Mouse (Mus musculus) kidney, adult 9 months (tissue): Measurements from ENCODE around the gene Gm44805.
"Not testable (repeated sequence)": the region's sequence is repeated elsewhere in the genome, so short reads cannot be mapped to it uniquely, and the experiment has no call there.

Experiments used
- DNase-seq: peaks from one replicate; pipeline ENCODE4 v3.0.0; 2022

The Gm44805 gene

DNA sequence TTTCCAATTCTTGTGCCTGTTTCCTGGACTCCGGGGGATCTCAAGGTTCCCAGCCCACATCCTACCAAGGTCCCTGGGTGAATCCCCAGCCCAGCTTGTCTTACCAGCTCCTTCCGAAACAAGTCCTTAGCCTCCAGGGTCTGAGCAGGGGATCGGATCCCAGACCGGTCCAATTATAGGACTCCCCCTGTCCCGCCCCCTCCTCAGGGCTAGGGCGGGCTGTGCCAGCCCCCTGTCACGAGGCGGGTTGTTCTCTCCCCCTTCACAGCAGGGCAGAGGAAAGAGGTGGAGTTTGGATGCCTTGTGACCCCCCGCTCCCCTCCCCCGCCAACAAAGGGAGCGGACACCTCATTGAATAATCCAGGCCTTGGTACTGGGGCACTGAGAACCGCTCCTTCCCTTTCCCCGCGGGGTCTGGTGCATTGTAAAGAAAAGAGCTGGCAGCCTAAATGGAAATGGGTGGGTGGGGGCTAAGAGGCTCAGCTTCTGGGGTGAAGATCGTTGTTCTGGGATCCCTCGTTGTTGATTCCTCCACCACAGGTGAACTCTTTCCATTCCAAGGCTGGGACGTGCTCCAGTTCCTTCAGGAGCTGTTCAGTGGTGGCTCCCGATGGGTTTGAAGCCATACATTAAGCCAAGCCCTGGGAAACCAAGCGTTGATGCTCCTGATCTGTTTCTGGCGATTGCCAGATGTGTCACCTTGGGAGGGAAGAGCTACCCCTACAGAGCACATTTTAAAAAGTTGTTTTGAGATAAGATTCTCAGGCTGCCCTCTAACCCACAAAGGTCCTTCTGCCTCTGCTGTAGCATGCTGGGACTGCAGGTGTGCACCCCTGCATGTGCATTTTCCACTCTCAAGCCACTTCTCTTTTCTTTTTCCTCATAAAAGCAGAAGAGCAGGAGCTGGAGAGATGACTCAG, 17.9 kb upstream of the Gm44805 start, which contains the start of gene Apoe:
Gene Apoe (minus strand): TSS at position 282 of the 920 bp plus-strand sequence.
- peak; percentile 62 for DNase-seq

DNA sequence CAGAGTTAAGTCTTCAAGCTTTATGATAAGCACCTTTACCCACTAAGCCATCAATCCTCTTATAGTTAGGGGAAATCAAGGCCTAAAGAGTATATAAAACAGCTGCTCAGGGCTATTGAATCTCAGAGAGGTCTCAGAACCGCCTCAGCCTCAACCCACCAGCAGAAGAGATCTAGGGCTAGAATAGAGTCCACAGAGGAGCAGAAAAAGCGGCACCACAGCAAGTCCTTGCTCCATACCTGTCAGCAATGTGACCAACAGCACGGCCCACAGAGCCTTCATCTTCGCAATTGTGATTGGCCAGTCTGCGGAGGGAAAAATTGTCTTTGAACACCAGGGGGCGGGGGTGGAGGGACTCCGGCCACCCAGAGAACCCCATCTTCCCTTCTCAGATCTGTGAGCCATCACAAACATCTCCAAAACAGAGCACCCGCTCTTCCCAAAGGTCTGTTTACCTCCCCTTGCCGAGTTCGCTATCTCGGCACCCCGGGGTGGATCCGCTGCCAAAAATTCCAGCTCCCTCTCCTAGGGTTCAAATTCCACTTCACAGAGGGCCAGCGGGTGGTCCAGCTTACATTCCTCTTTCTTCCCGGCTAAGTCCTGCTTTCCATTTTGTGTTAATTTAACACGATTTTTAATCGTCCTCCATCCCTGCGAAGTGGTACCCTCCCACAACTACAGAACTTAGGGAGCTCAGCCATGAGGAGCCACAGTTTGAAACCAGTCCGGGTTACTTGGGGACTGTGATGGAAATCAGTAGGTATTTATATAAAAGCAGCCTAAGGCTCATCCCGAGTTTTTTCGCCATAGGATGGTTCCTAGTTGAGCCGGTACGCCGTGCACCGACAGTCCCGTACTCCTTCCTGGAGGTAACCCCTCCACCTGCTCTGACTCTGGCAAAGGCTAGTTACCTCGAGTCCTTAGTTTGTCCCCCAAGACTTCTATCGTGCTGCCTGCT, 17.0 kb upstream of the Gm44805 start:
- peak; percentile 61 for DNase-seq

GRCm38 (mm10) chr7:19696336-19696873, 15.2 kb upstream of the Gm44805 start:
- DNase-seq, result no peak

DNA sequence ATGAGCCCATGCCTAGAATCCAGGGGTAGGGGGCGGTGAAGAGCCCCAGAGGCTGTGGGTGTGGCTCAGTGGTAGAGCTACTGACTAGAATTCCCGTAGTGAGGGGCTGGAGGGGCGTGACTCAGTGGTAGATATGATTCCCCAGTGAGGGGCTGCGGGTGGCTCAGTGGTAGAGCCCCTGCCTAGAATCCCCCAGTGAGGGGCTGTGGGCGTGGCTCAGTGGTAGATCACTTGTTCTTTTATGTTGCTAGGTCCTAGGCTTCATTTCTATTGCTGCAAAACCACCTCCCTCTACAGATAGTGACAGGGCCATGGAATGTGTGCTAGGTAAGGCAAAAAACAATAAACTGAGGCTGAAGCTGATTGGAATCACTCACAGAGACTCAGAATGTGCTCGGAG, 14.7 kb upstream of the Gm44805 start:
- no peak for DNase-seq

GRCm38 (mm10) chr7:19695213-19695594, 14.0 kb upstream of the Gm44805 start:
- no peak for DNase-seq

DNA sequence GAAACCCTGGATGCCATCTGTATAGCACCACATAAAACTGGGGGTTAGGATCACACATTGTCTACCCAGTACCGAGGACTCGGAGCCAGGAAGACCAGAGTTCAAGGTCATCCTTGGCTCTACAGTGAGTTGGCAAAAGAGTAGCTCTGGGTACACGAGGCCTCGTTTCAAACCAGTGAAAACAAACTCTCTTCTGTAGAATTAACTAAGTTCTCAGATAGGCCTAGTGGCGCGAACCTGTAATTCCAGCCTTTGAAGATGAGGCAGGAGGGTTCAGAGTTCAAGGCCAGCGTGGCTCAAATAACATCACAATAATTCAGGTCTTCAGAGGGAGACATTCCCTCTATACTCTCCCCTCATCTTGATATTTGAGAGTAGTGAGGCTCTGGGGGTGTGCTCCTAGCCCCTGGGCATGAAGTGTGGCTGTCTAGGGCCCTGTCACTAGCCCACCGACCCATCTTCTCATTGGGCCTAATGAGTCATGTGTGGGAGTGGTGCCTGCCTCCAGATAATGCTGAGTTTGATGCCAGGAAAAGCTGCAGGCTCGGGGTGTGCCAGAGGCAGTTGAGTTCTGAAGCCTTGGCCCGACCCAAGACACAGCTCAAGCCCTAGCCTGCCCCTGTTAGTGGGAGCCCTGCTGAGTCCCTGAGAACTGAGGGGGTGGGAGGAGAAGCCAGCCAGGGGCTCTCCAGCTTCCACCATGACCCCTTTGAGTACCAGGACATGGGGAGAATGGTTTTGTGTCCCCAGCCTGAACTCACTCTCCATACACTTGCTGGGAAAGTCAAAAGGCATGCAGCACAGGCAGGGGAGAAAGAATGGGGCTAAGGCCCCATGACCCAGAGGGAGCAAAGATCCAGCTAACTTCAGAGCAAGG, 13.4 kb upstream of the Gm44805 start:
- no peak for DNase-seq

DNA sequence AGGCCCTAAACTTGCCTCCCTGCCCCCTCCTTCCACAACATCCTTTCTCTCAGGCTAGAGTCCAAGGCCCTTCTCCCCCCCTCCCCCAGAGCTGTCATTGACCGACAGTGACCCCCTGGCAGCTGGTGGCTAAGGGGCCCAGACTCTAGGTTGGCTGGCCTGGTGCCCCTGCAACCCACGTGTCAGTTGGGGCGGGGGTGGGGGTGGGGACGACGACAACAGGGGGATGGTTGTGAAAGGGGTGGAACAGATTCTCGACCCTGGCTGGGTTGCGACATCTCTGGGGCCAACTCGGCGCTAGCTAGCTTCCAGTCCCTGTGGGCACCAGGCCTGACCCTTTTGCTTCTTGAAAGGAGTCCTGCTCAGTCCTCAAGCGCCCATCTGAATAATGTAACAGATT, 12.2 kb upstream of the Gm44805 start:
- DNase-seq, result no peak

DNA sequence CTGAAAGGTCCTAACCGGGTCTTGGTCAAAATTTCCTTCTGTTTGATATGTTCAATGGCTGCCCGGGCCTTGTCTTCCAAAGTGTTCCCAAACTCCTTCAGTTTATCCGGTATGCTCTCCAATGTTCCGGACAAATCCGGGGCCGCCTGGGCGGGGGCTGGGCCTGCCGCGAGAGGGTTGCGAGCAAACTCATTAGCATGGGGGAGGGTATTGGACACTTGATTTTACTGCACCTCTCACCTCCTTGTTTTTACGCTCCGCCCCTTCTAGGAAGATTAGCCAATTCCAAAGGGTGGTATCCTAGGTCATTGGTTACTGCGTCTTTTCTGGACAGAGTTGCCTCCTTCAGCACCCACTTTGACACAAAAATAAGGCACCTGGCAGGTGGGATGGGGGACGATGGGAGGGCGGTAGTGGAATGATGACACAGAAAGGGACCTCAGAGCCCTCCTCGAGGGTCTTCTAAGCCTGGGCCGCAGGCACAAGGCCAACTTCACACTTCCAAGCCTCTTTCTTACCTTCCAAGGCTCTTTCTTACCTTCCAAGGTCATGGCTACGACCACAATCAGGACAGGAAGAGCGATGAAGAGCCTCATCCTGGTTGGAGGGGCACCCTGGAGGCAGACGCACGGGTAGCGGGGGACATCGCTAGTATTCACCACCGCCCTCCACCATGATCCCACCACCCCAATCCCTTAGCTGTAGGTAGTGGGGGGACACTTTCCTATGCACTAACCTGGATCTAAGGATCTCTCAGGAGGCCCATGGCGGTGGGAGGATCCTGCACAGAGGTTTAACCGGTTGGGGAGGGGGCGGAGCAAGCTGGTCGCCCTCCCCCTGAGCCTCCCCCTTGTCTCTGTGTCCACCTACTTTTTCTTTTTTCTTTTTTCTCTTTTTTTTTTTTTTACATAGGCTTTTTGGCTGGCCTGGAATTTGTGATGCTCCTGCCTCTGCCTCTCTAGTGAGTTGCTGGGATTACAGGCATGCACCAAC, 10.9 kb upstream of the Gm44805 start, which contains the start of gene Apoc1:
Gene Apoc1 (minus strand): TSS at position 788 of the 993 bp plus-strand sequence.
- no peak for DNase-seq

GRCm38 (mm10) chr7:19691434-19691833, 10.2 kb upstream of the Gm44805 start:
- DNase-seq, result no peak

- no peak for DNase-seq
Measured at GRCm38 (mm10) chr7:19690845-19691244, 9.6 kb upstream of the Gm44805 start.

DNA sequence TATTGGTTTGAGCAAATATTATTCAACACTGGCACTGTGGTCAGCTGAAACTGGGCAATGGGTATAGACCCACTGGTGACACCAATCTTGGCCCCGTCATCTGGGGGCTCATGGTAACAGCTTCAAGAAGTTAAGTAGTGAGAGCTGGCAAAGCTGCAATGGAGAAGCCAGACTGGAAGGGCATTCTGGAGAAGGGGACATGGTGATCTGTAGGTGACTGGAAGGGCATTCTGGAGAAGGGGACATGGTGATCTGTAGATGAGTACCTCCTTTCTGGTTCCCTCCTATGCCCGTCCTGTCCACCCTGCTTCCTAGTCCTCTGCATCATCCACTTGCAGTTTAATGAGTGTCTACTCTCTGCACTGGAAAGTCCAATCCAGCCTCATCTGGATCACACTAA, 7.4 kb upstream of the Gm44805 start:
- no peak for DNase-seq

DNA sequence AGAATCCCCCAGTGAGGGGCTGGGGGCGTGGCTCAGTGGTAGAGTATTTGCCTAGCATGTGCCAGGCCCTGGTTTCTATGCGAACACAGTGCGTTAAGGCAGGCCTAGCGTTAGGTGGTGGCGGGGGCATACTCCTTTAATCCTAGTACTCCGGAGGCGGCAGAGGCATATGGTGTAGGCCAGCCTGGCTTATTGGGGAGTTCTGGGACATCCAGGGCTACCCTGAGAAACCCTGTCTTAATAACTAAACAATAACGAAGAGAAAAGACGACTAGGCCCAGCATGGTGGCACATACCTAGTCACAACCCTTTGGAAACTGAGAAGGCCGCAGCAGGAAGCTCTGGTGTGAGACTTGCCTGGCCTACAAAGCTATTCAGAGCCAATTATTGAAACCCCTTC, 6.9 kb upstream of the Gm44805 start:
- DNase-seq, result no peak

DNA sequence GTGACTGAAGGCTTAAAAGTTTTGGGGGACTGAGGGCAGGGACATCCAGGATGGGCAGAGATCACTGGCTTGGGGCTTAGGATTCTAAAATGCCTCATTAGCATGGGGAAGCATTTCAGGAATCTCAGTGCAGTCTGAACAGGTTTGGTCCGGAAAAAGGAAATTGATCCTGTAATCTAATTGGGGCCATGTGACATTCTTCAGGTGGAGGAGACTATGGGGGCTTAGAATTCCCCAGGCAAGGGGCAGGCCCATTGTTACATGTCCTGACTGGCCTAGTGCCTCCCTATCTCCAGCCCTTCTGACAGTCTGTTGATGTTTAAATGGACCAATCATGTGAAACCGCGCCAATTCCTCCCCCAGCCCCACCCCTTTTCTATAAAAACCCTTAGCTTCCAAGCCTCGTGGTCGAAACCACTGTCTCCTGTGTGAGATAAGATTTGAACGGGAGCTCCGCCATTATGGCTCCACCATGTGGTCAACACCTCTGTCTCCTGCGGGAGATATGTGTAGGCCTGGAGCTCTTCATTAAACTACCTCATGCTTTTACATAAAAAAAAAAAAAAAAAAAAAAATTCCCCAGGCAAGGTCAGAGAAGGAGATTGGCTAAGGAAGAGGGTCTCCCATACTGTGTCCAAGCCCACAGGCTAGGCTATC, 5.8 kb upstream of the Gm44805 start:
- DNase-seq, result not testable (repeated sequence)

- DNase-seq, result no peak
Measured at GRCm38 (mm10) chr7:19686521-19686920, 5.3 kb upstream of the Gm44805 start.

DNA sequence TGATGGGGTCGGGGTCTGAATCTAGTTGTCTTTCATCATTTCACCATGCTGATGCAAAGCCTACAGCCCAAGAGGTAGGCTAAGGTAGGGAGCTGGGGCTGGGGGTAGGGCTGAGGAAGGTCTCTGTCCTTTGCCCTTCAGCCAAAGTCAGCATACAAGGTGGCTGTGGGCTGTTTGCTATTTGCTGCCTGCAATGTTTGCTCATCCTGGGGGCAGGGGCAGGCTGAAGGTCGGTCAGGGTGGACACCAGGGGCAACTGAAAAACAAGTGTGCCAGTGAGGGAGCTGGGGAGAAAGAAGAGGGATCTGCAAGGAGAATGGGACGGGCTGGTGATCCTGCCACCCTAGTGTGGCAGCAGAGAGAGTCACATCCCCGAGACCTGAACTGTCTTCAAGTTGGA, 4.2 kb upstream of the Gm44805 start:
- DNase-seq, result no peak

DNA sequence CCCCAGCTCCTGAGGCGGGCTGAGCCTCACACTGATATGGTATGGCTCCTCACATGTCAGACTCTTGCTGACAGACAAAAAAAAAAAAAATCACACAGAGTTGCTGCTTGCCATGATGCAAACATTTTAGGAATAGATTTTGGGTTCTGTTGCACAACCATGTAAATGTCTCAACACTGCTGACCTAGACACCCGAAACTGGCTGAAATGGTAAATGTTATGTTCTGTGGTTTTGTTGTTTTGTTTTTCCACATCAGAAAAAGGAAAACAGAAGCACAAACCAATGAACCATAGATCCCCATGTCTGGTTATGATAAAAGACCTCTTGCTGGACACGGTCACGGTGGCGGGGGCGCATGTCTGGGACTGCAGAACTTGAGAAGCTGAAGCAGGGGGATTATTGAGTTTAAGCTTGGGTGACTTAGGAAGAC, 2.6 kb upstream of the Gm44805 start:
- DNase-seq, result no peak

GRCm38 (mm10) chr7:19682979-19683378, 1.8 kb upstream of the Gm44805 start:
- DNase-seq, result no peak

- DNase-seq, result no peak
Measured at GRCm38 (mm10) chr7:19680702-19681101, 521 bp downstream of the Gm44805 start.

- DNase-seq, result no peak
Measured at GRCm38 (mm10) chr7:19678901-19679300, 2.3 kb downstream of the Gm44805 start.

DNA sequence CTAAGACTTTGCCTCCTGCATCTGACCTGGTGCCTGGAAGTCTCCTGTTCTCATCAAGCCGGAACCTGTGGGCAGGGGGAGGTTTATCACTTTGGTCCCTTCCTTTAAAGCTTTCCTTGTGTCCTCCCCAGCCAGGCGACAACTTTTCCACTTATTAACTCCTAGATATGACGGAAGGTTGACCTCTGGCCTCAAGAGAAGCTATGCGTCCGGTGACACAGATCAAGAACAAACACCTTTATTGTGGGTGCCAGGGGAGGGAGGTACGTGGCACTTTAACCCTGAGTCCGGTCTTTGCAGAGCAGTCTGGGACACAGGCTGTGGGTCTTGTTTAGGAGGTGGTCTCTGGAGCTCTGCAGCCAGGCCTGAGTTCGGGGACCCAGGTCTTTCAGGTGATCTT, 3.4 kb downstream of the Gm44805 start, which contains the start of gene Apoc2:
Gene Apoc2 (minus strand): TSS at position 70 of the 400 bp plus-strand sequence.
- DNase-seq, result no peak
